Mouse (Mus musculus): Measurements from ENCODE around the gene Fgf7. TPM values are rescaled to one million over a fixed set of nuclear protein-coding genes. Genes with fewer than 3 reads are reported as not detected.

Gene Fgf7
- polyA plus RNA-seq (2014; fragmentation: Illumina TruSeq; extraction: RNeasy Lipid Tissue Mini Kit (QIAGEN cat#74804); ENCODE audit: low read depth, low replicate concordance), result 1.5 TPM

GRCm38 (mm10) chr2:126034379-126035005 is at the start of gene Fgf7:
Fgf7 (plus strand) TSS chr2:126034658.

Other genes starting within 250 kb of the Fgf7 start
- gene Galk2, start 175.5 kb upstream of the Fgf7 start, polyA plus RNA-seq (2014; fragmentation: Illumina TruSeq; extraction: RNeasy Lipid Tissue Mini Kit (QIAGEN cat#74804); ENCODE audit: low read depth, low replicate concordance), result 160 TPM
- gene Cops2, start 175.5 kb upstream of the Fgf7 start, polyA plus RNA-seq (2014; fragmentation: Illumina TruSeq; extraction: RNeasy Lipid Tissue Mini Kit (QIAGEN cat#74804); ENCODE audit: low read depth, low replicate concordance), result 450 TPM
- not detected for gene Fam227b, start 117.3 kb downstream of the Fgf7 start, polyA plus RNA-seq (2014; fragmentation: Illumina TruSeq; extraction: RNeasy Lipid Tissue Mini Kit (QIAGEN cat#74804); ENCODE audit: low read depth, low replicate concordance)
- 12.2 TPM for gene Dtwd1, start 117.5 kb downstream of the Fgf7 start, polyA plus RNA-seq (2014; fragmentation: Illumina TruSeq; extraction: RNeasy Lipid Tissue Mini Kit (QIAGEN cat#74804); ENCODE audit: low read depth, low replicate concordance)
- gene Gm17555, start 180.4 kb downstream of the Fgf7 start, polyA plus RNA-seq (2014; fragmentation: Illumina TruSeq; extraction: RNeasy Lipid Tissue Mini Kit (QIAGEN cat#74804); ENCODE audit: low read depth, low replicate concordance), result not detected

Measured in kidney, adult 10 weeks (tissue).